Comparison of ENCODE assay signal across 8 mouse cellular contexts in genomic region chr12:101027451-101028246, GRCm38 (mm10). TPM values are rescaled to one million over a fixed set of nuclear protein-coding genes. Genes with fewer than 3 reads are reported as not detected.
DNase-seq lines count a peak whose midpoint lies in the region; ATAC-seq and TF ChIP-seq lines count a peak whose summit lies in the region.

No protein-coding gene starts in this region.

- no peak for TF ChIP-seq CTCF in ES-Bruce4 (IDR thresholded peaks at IDR 0.05; ENCODE audit: low read depth, low read length)
- no peak for TF ChIP-seq CTCF in intestine, postnatal 0 days (IDR thresholded peaks at IDR 0.05; ENCODE audit: low read depth)

- no peak for TF ChIP-seq POLR2A in ES-Bruce4 (IDR thresholded peaks at IDR 0.05; ENCODE audit: insufficient read depth, low read length)

- no peak for TF ChIP-seq EP300 in ES-Bruce4 (IDR thresholded peaks at IDR 0.05; ENCODE audit: insufficient read depth, low read depth, low read length)

- 0 out of 2 replicates have a peak, but pooled peaks have one; percentile 9 for ATAC-seq in erythroblast, adult 5-6 weeks (replicated peaks; ENCODE audit: low FRiP score, poor library complexity, severe bottlenecking)
- no peak for ATAC-seq in intestine, postnatal 0 days
- ATAC-seq in midbrain, embryonic 11.5 days (ENCODE audit: low FRiP score) = no peak

- H3K27me3 ChIP-seq in ES-Bruce4 (ENCODE audit: control insufficient read depth, insufficient read depth, low read length, poor library complexity, severe bottlenecking) = no peaks in the 10 kb centered on the region
- H3K27me3 ChIP-seq in intestine, postnatal 0 days (replicated peaks; ENCODE audit: control insufficient read depth, insufficient read depth, low read length) = no peaks in the 10 kb centered on the region
- H3K27me3 ChIP-seq in midbrain, embryonic 11.5 days (ENCODE audit: control insufficient read depth, insufficient read depth, low read length) = no peaks in the 10 kb centered on the region

- WGBS in intestine, postnatal 0 days = 3% methylated on average over 19 of the region's 19 CpGs
- under 1% methylated on average over 19 of the region's 19 CpGs for WGBS in midbrain, embryonic 11.5 days

- peak; percentile 41 for DNase-seq in kidney, adult 18-20 months
- no peak for DNase-seq in kidney, adult 8-10 months
- DNase-seq in midbrain, embryonic 11.5 days (ENCODE audit: low spot score, missing footprints) = peak; percentile 95
- DNase-seq in thymus, postnatal 36 days = peak; percentile 54 to 60
- no peak for DNase-seq in cerebellum, postnatal 10 days

- H3K9ac ChIP-seq in ES-Bruce4 (ENCODE audit: low read depth, poor library complexity, severe bottlenecking) = peak overlapping the region; percentile 96
- peak overlapping the region; percentile 78 for H3K9ac ChIP-seq in intestine, postnatal 0 days (ENCODE audit: low read depth, low read length)
- peak overlapping the region; percentile 95 for H3K9ac ChIP-seq in midbrain, embryonic 11.5 days (ENCODE audit: low read length)

- H3K36me3 ChIP-seq in ES-Bruce4 (ENCODE audit: control insufficient read depth, insufficient read depth, low read length, poor library complexity, severe bottlenecking) = no peaks in the 10 kb centered on the region
- H3K36me3 ChIP-seq in intestine, postnatal 0 days (ENCODE audit: control insufficient read depth, insufficient read depth) = no peaks in the 10 kb centered on the region
- H3K36me3 ChIP-seq in midbrain, embryonic 11.5 days (ENCODE audit: control insufficient read depth, insufficient read depth, low read length) = no peaks in the 10 kb centered on the region

- no peaks in the 10 kb centered on the region for H3K9me3 ChIP-seq in ES-Bruce4 (replicated peaks; ENCODE audit: control insufficient read depth, insufficient read depth, low read length, poor library complexity, severe bottlenecking)
- H3K9me3 ChIP-seq in intestine, postnatal 0 days (ENCODE audit: control insufficient read depth) = no peaks in the 10 kb centered on the region
- H3K9me3 ChIP-seq in midbrain, embryonic 11.5 days (ENCODE audit: control insufficient read depth, low read length) = no peaks in the 10 kb centered on the region

- H3K4me3 ChIP-seq in ES-Bruce4 (ENCODE audit: low read depth, low read length) = peak overlapping the region; percentile 89
- H3K4me3 ChIP-seq in intestine, postnatal 0 days (ENCODE audit: low read depth, low read length) = peak overlapping the region; percentile 77
- H3K4me3 ChIP-seq in midbrain, embryonic 11.5 days (ENCODE audit: low read depth, low read length) = peak overlapping the region; percentile 81

- H3K4me2 ChIP-seq in intestine, postnatal 0 days (replicated peaks; ENCODE audit: low read depth) = peak overlapping the region; percentile 97
- H3K4me2 ChIP-seq in midbrain, embryonic 11.5 days = peak overlapping the region; percentile 84

- H3K4me1 ChIP-seq in ES-Bruce4 (ENCODE audit: control insufficient read depth, insufficient read depth, low read length) = peaks cover 9% of the 10 kb centered on the region
- peaks cover 6% of the 10 kb centered on the region; the same call in 1 of the 2 replicates for H3K4me1 ChIP-seq in intestine, postnatal 0 days (replicated peaks; ENCODE audit: control insufficient read depth, insufficient read depth, low read length)
- peaks cover 28% of the 10 kb centered on the region for H3K4me1 ChIP-seq in midbrain, embryonic 11.5 days (ENCODE audit: control insufficient read depth, insufficient read depth, low read length)

- H3K27ac ChIP-seq in ES-Bruce4 (ENCODE audit: insufficient read depth, low read length) = no peak overlapping the region
- H3K27ac ChIP-seq in intestine, postnatal 0 days (ENCODE audit: low read depth, low read length) = peak overlapping the region; percentile 28; the same call in 1 of the 2 replicates
- H3K27ac ChIP-seq in midbrain, embryonic 11.5 days (ENCODE audit: low read depth, low read length) = no peak overlapping the region

RNA-seq across cellular contexts. Expression of gene Ccdc88c, which starts 1.2 kb away (rescaled TPM):
- polyA plus RNA-seq in ES-Bruce4 (2011; ENCODE audit: insufficient read depth, insufficient read length, low read depth, missing spikeins) = 69.0 and 73.5 TPM in 2 replicates
- total RNA-seq in erythroblast, adult 5-6 weeks (2015; ENCODE audit: low replicate concordance) = 56.1 and 68.1 TPM in 2 replicates
- 180 TPM in 2 replicates for total RNA-seq in erythroblast, adult 5-6 weeks (2017; ENCODE audit: low replicate concordance)
- 11.7 and 14.4 TPM in 2 replicates for polyA plus RNA-seq in intestine, postnatal 0 days (2015; fragmentation: Nextera tagmentation; extraction: Ambion mirVana)
- 11.0 TPM in 2 replicates for polyA plus RNA-seq in midbrain, embryonic 11.5 days (2014; fragmentation: Nextera tagmentation; extraction: Ambion mirVana)

RNA-seq across cellular contexts. Expression of gene Ppp4r3a, which starts 55.9 kb away (rescaled TPM):
- 125 and 144 TPM in 2 replicates for polyA plus RNA-seq in ES-Bruce4 (2011; ENCODE audit: insufficient read depth, insufficient read length, low read depth, missing spikeins)
- total RNA-seq in erythroblast, adult 5-6 weeks (2015; ENCODE audit: low replicate concordance) = 27.9 and 44.9 TPM in 2 replicates
- total RNA-seq in erythroblast, adult 5-6 weeks (2017; ENCODE audit: low replicate concordance) = 66.5 TPM in 2 replicates
- 18.4 and 19.6 TPM in 2 replicates for polyA plus RNA-seq in intestine, postnatal 0 days (2015; fragmentation: Nextera tagmentation; extraction: Ambion mirVana)
- 68.5 and 71.3 TPM in 2 replicates for polyA plus RNA-seq in midbrain, embryonic 11.5 days (2014; fragmentation: Nextera tagmentation; extraction: Ambion mirVana)

Comparison
In these comparisons a context has a peak if more than half of its experiments do, and no peak if none do; other contexts are left out.
1. DNase-seq: peak in kidney, adult 18-20 months (single experiment), midbrain, embryonic 11.5 days (single experiment) and thymus, postnatal 36 days (2 of 2); none in kidney, adult 8-10 months (0 of 2) and cerebellum, postnatal 10 days (0 of 2).
2. Peak in every context shown above with its lines, with median percentiles within 50 percentile points of each other: H3K4me3 ChIP-seq and H3K9ac ChIP-seq.